Mouse (Mus musculus): ENCODE measurements at regions not wholly inside any gene's neighbourhood (a gene's known extent, or its start where the extent isn't known, plus 50 kb on each side); places are given as distances from the start of the nearest gene placed in this dataset.

GRCm38 (mm10) chr1:61530166-61530565, 108.5 kb upstream of the Pard3b start:
- TF ChIP-seq GATA1 (IDR thresholded peaks at IDR 0.05; ENCODE audit: borderline replicate concordance, low read length) (no peak), FLI1 (IDR thresholded peaks at IDR 0.05; ENCODE audit: low read length) (no peak)

All from megakaryocyte, embryonic 14.5 days (primary cell).